Mouse (Mus musculus) brain, embryonic 14.5 days (tissue): ENCODE data around the gene Capn1.

Experiments used
- CTCF ChIP-seq: fragments of 200-500 bp; IDR thresholded peaks from 2 replicates; pipeline ENCODE4 v1.5.1; 2012; ENCODE audit warnings: inconsistent platforms, mild to moderate bottlenecking, moderate library complexity, borderline replicate concordance; ENCODE audit not compliant: insufficient read depth, insufficient read length; ENCODE audit errors: extremely low read depth
- POLR2A ChIP-seq: fragments of 200-500 bp; IDR thresholded peaks from 2 replicates; pipeline ENCODE4 v1.6.1; 2012; ENCODE audit warnings: mild to moderate bottlenecking, inconsistent platforms, borderline replicate concordance; ENCODE audit not compliant: poor library complexity, insufficient read depth, insufficient read length, severe bottlenecking; ENCODE audit errors: extremely low read depth

- TF ChIP-seq POLR2A = peak; percentile 50; the same call in 1 of the 2 replicates
- TF ChIP-seq CTCF = no peak
Observed at GRCm38 (mm10) chr19:5963883-5964562, 51.7 kb downstream of the Capn1 start, which contains the start of gene Pola2.
